Mouse (Mus musculus) heart, embryonic 12.5 days (tissue): ENCODE data around the gene Nkx2-5. TPM values are rescaled to one million over a fixed set of nuclear protein-coding genes. Genes with fewer than 3 reads are reported as not detected.
A peak's percentile ranks its signal among the peaks of the same experiment; 100 is the strongest.

Source experiments
- ATAC-seq: fragments of 200-750 bp; cut with Nextera tagmentation; 2 replicates; pipeline ENCODE4 v1.8.0; 2017; ENCODE audit warnings: moderate TSS enrichment, moderate library complexity; ENCODE audit not compliant: insufficient number of reproducible peaks, low FRiP score
- H3K27ac ChIP-seq: fragments of 300-500 bp; sonication (generic); 2 replicates; pipeline ENCODE4 v1.5.1; 2016; ENCODE audit warnings: mild to moderate bottlenecking, moderate library complexity; ENCODE audit not compliant: poor library complexity, severe bottlenecking
- H3K27me3 ChIP-seq: fragments of 300-500 bp; sonication (generic); replicated peaks from 2 replicates; pipeline ENCODE4 v1.6.1; 2016; ENCODE audit warnings: mild to moderate bottlenecking, moderate library complexity
- H3K36me3 ChIP-seq: fragments of 300-500 bp; sonication (generic); 2 replicates; pipeline ENCODE4 v1.6.1; 2016; ENCODE audit warnings: mild to moderate bottlenecking, moderate library complexity
- H3K4me1 ChIP-seq: fragments of 300-500 bp; sonication (generic); replicated peaks from 2 replicates; pipeline ENCODE4 v1.6.1; 2016; ENCODE audit warnings: mild to moderate bottlenecking
- H3K4me2 ChIP-seq: fragments of 300-500 bp; sonication (generic); 2 replicates; pipeline ENCODE4 v1.6.1; 2016; ENCODE audit warnings: mild to moderate bottlenecking, moderate library complexity
- H3K4me3 ChIP-seq: fragments of 300-500 bp; sonication (generic); 2 replicates; pipeline ENCODE4 v1.5.1; 2016; ENCODE audit warnings: mild to moderate bottlenecking
- H3K9ac ChIP-seq: fragments of 300-500 bp; sonication (generic); 2 replicates; pipeline ENCODE4 v1.6.1; 2016; ENCODE audit warnings: mild to moderate bottlenecking, moderate library complexity
- H3K9me3 ChIP-seq: fragments of 300-500 bp; sonication (generic); replicated peaks from 2 replicates; pipeline ENCODE4 v1.6.1; 2016; ENCODE audit warnings: mild to moderate bottlenecking, moderate library complexity
- WGBS: fragments of 180-500 bp; shearing (Covaris S2); methylation state at CpG from one replicate; pipeline ENCODE4 v1.1.7; 2016; 5-methylcytosine and 5-hydroxymethylcytosine counted together
- polyA plus RNA-seq: library from polyadenylated mRNA; unstranded; fragments of >200 nt; fragmentation: Nextera tagmentation; extraction: Ambion mirVana; gene quantifications from 2 replicates; pipeline ENCODE4 v1.2.1, GENCODE M21; 2016

Nkx2-5 gene
- polyA plus RNA-seq, 1 experiment from 2014 or later = 200 TPM

GRCm38 (mm10) chr17:26836786-26837545 lies 7.8 kb downstream of the Nkx2-5 start:
- no peak for ATAC-seq
- peak overlapping the region; percentile 97 for H3K27ac ChIP-seq
- H3K4me3 ChIP-seq = peak overlapping the region; percentile 77
- peaks cover 47% of the 10 kb centered on the region for H3K36me3 ChIP-seq
- no peaks in the 10 kb centered on the region; the same call in 1 of the 2 replicates for H3K9me3 ChIP-seq
- peak overlapping the region; percentile 82 for H3K4me2 ChIP-seq
- 9% methylated on average over 19 of the region's 19 CpGs for WGBS
- peak overlapping the region; percentile 95 for H3K9ac ChIP-seq
- H3K4me1 ChIP-seq = peaks cover 9% of the 10 kb centered on the region; the same call in 1 of the 2 replicates
- H3K27me3 ChIP-seq = peaks cover 61% of the 10 kb centered on the region

DNA sequence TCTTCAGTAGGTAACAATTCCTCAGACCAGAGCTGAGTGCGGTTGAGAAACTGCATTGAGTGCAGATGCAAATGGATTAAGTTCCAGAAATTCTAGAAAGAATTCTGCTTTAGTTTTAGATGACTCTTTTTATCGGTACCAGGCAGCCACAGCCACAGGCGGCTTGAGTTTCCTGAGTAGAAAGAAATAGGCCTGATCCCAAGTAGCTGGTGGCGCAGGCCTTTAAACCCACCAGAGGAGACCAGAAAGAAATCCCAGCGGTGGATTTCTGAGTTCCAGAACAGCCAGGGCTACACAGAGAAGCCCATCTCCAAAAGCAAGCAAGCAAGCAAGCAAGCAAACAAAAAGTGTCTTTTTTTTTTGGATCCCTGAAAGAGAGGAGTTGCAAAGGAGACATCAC lies 8.4 kb downstream of the Nkx2-5 start:
- peak overlapping the region; percentile 82 for H3K4me2 ChIP-seq
- H3K9me3 ChIP-seq = no peaks in the 10 kb centered on the region; the same call in 1 of the 2 replicates
- 22% methylated on average over 5 of the region's 5 CpGs for WGBS
- H3K4me1 ChIP-seq = peaks cover 9% of the 10 kb centered on the region; the same call in 1 of the 2 replicates
- H3K4me3 ChIP-seq = peak overlapping the region; percentile 77
- ATAC-seq = no peak
- H3K27ac ChIP-seq = peak overlapping the region; percentile 97
- peak overlapping the region; percentile 95 for H3K9ac ChIP-seq
- peaks cover 60% of the 10 kb centered on the region for H3K27me3 ChIP-seq
- peaks cover 47% of the 10 kb centered on the region for H3K36me3 ChIP-seq

GRCm38 (mm10) chr17:26835956-26836355 lies 8.9 kb downstream of the Nkx2-5 start:
- Histone ChIP-seq H3K27me3 (peaks cover 56% of the 10 kb centered on the region), H3K9ac (peak overlapping the region; percentile 95), H3K9me3 (peaks cover 2% of the 10 kb centered on the region), H3K4me3 (peak overlapping the region; percentile 77), H3K4me1 (peaks cover 9% of the 10 kb centered on the region; the same call in 1 of the 2 replicates), H3K4me2 (peak overlapping the region; percentile 82), H3K27ac (peak overlapping the region; percentile 97), H3K36me3 (peaks cover 51% of the 10 kb centered on the region)
- ATAC-seq = no peak
- WGBS = 32% methylated on average over 8 of the region's 8 CpGs

- WGBS = 56% methylated on average over 9 of the region's 9 CpGs
- Histone ChIP-seq H3K27ac (peak overlapping the region; percentile 43; the same call in 1 of the 2 replicates), H3K9ac (no peak overlapping the region; the same call in 1 of the 2 replicates), H3K9me3 (peaks cover 7% of the 10 kb centered on the region), H3K36me3 (peaks cover 59% of the 10 kb centered on the region), H3K4me1 (peaks cover 9% of the 10 kb centered on the region; the same call in 1 of the 2 replicates), H3K4me2 (peak overlapping the region; percentile 82), H3K4me3 (no peak overlapping the region), H3K27me3 (peaks cover 50% of the 10 kb centered on the region)
- ATAC-seq = no peak
These were observed 9.6 kb downstream of the Nkx2-5 start for GRCm38 (mm10) chr17:26834966-26835755.

- Histone ChIP-seq H3K9me3 (peaks cover 7% of the 10 kb centered on the region), H3K4me3 (no peak overlapping the region), H3K27me3 (peaks cover 43% of the 10 kb centered on the region), H3K9ac (no peak overlapping the region), H3K36me3 (peaks cover 56% of the 10 kb centered on the region), H3K4me2 (no peak overlapping the region), H3K27ac (no peak overlapping the region), H3K4me1 (peaks cover 9% of the 10 kb centered on the region; the same call in 1 of the 2 replicates)
- ATAC-seq = no peak
- WGBS = 60% methylated on average over 5 of the region's 5 CpGs
These were observed 10.4 kb downstream of the Nkx2-5 start for GRCm38 (mm10) chr17:26834302-26834965.

GRCm38 (mm10) chr17:26833806-26834205 lies 11.0 kb downstream of the Nkx2-5 start:
- 76% methylated on average over 2 of the region's 2 CpGs for WGBS
- Histone ChIP-seq H3K27ac (no peak overlapping the region), H3K4me2 (no peak overlapping the region), H3K9ac (no peak overlapping the region), H3K27me3 (peaks cover 37% of the 10 kb centered on the region), H3K36me3 (peaks cover 50% of the 10 kb centered on the region), H3K4me3 (no peak overlapping the region), H3K9me3 (peaks cover 7% of the 10 kb centered on the region), H3K4me1 (peaks cover 9% of the 10 kb centered on the region; the same call in 1 of the 2 replicates)
- ATAC-seq = no peak

- Histone ChIP-seq H3K4me1 (no peaks in the 10 kb centered on the region), H3K4me3 (no peak overlapping the region), H3K27me3 (no peaks in the 10 kb centered on the region), H3K9ac (no peak overlapping the region), H3K36me3 (peaks cover 14% of the 10 kb centered on the region), H3K9me3 (peaks cover 7% of the 10 kb centered on the region; the same call in 1 of the 2 replicates), H3K27ac (no peak overlapping the region), H3K4me2 (no peak overlapping the region)
- 62% methylated on average over 15 of the region's 17 CpGs for whole genome bisulfite sequencing
- no peak for ATAC-seq
These were observed 18.7 kb downstream of the Nkx2-5 start for GRCm38 (mm10) chr17:26826131-26826530.

GRCm38 (mm10) chr17:26817776-26818175 lies 27.0 kb downstream of the Nkx2-5 start:
- Histone ChIP-seq H3K36me3 (no peaks in the 10 kb centered on the region), H3K27me3 (no peaks in the 10 kb centered on the region), H3K4me1 (peaks cover 14% of the 10 kb centered on the region), H3K9ac (no peak overlapping the region), H3K9me3 (no peaks in the 10 kb centered on the region), H3K4me3 (no peak overlapping the region), H3K27ac (no peak overlapping the region), H3K4me2 (no peak overlapping the region)
- no peak for ATAC-seq

DNA sequence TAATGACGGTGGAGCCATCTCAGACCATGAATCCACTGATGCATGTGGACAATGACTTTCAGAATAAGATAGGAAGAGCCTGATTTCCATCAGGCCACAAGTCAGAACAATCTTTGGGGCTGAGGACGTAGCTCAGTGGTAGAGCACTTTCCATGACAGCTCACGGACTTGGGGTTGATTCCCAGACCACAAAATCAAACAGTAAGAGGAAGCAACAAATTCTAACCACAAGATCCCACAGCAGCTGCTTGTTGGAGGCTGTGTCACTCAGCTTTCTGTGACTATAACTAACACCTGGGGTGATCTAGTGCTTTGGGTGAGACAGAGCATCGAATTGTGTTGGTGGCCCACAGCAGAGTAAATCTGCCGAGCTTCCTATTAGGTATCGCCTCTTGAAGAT lies 28.0 kb downstream of the Nkx2-5 start:
- 73% methylated on average over 6 of the region's 6 CpGs for WGBS
- H3K4me3 ChIP-seq = no peak overlapping the region
- H3K36me3 ChIP-seq = no peaks in the 10 kb centered on the region
- H3K4me2 ChIP-seq = no peak overlapping the region
- H3K27ac ChIP-seq = no peak overlapping the region
- no peak for ATAC-seq
- H3K4me1 ChIP-seq = peaks cover 14% of the 10 kb centered on the region
- no peak overlapping the region for H3K9ac ChIP-seq
- H3K9me3 ChIP-seq = no peaks in the 10 kb centered on the region
- H3K27me3 ChIP-seq = no peaks in the 10 kb centered on the region

GRCm38 (mm10) chr17:26813497-26813896 lies 31.3 kb downstream of the Nkx2-5 start:
- Histone ChIP-seq H3K4me2 (peak overlapping the region; percentile 38), H3K9ac (no peak overlapping the region), H3K27me3 (no peaks in the 10 kb centered on the region), H3K9me3 (no peaks in the 10 kb centered on the region), H3K4me3 (no peak overlapping the region), H3K4me1 (peaks cover 14% of the 10 kb centered on the region), H3K36me3 (no peaks in the 10 kb centered on the region), H3K27ac (peak overlapping the region; percentile 33)
- 20% methylated on average over 9 of the region's 9 CpGs for WGBS
- peak; percentile 57; the same call in 1 of the 2 replicates for ATAC-seq
